Mouse (Mus musculus): ENCODE measurements around the gene Pycr1.

DNA sequence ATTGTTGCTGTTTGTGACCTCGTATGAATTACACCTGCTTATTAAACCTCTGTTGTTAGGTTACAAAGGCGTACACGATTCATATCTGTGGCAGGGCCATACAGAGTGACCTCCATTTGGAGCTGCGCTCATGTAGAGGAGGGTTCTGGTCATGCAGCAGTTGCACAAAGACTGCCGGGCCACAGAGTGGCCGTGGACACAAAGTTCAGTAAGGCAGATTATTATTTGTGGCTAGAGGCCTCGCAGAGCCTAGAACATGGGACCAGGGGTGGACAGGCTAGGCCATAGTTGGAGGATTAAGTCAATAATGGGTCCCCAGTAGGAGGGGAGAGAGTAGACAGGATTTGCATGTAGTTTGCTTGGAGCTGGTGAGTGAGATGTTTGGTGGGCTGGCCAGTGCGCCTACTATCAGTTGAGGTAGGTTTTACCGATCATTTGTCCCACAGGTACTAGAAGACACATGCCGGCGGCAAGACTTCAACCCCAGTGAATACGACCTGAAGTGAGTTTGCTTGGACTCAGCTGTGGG, 30.1 kb upstream of the Pycr1 start:
- TF ChIP-seq CTCF (IDR thresholded peaks at IDR 0.05; ENCODE audit: borderline replicate concordance, insufficient read depth, low read depth, low read length) (no peak), POLR2A (IDR thresholded peaks at IDR 0.05; ENCODE audit: borderline replicate concordance, insufficient read depth, low read length) (no peak)

All from cerebellum, adult 2 months (tissue).